Mouse (Mus musculus) limb, embryonic 10.5 days (tissue): ENCODE data around the gene Ccdc148. TPM values are rescaled to one million over a fixed set of nuclear protein-coding genes. Genes with fewer than 3 reads are reported as not detected.

Source experiments
- DNase-seq: peaks from one replicate; pipeline ENCODE4 v3.0.0-alpha.2; 2017; ENCODE audit warnings: low spot score
- H3K27ac ChIP-seq: fragments of 300-500 bp; sonication (generic); 2 replicates; pipeline ENCODE4 v1.5.1; 2016; ENCODE audit warnings: mild to moderate bottlenecking
- H3K27me3 ChIP-seq: fragments of 300-500 bp; sonication (generic); 2 replicates; pipeline ENCODE4 v1.6.1; 2016; ENCODE audit warnings: low read depth, mild to moderate bottlenecking; ENCODE audit not compliant: poor library complexity, severe bottlenecking
- H3K36me3 ChIP-seq: fragments of 300-500 bp; sonication (generic); 2 replicates; pipeline ENCODE4 v1.6.1; 2016; ENCODE audit warnings: mild to moderate bottlenecking, moderate library complexity
- H3K4me1 ChIP-seq: fragments of 300-500 bp; sonication (generic); 2 replicates; pipeline ENCODE4 v1.6.1; 2016
- H3K4me3 ChIP-seq: fragments of 300-500 bp; sonication (generic); 2 replicates; pipeline ENCODE4 v1.5.1; 2016; ENCODE audit warnings: mild to moderate bottlenecking, moderate library complexity
- H3K9me3 ChIP-seq: fragments of 300-500 bp; sonication (generic); replicated peaks from 2 replicates; pipeline ENCODE4 v1.6.1; 2016; ENCODE audit warnings: mild to moderate bottlenecking
- WGBS: fragments of 180-500 bp; shearing (Covaris S2); methylation state at CpG from one replicate; pipeline ENCODE4 v1.1.7; 2016; 5-methylcytosine and 5-hydroxymethylcytosine counted together
- polyA plus RNA-seq: library from polyadenylated mRNA; unstranded; fragments of >200 nt; fragmentation: Nextera tagmentation; extraction: Ambion mirVana; gene quantifications from 2 replicates; pipeline ENCODE4 v1.2.1, GENCODE M21; 2016

The Ccdc148 gene
- polyA plus RNA-seq, 1 experiment from 2014 or later = 0.70 TPM

DNA sequence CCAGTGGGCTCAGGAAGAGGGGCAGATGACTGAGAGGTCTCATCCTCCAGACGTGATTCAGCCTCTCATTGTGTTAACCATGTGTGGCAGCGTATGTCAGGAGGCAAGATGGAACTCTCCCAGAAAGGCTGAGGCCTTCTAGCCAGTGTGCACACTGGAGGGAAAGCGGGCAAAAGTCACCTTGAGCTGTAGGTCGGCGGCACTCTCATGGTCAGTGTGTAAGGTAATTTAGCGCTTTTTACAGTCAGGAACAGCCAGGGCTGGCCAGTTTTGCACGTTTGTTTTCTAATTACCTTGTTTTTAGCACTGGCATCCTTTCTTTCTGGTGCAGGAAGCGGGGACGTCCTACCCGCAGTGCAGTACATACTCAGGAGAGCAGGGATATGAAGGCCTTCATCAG, 29.7 kb upstream of the Ccdc148 start:
- peaks cover 5% of the 10 kb centered on the region; the same call in 1 of the 2 replicates for H3K4me1 ChIP-seq
- H3K4me3 ChIP-seq = no peak overlapping the region
- no peak overlapping the region for H3K27ac ChIP-seq
- no peak for DNase-seq
- 92% methylated on average over 10 of the region's 10 CpGs for WGBS
- H3K36me3 ChIP-seq = peaks cover 14% of the 10 kb centered on the region
- no peaks in the 10 kb centered on the region for H3K9me3 ChIP-seq
- H3K27me3 ChIP-seq = no peaks in the 10 kb centered on the region

- no peak overlapping the region for H3K27ac ChIP-seq
- H3K4me3 ChIP-seq = no peak overlapping the region
- H3K27me3 ChIP-seq = no peaks in the 10 kb centered on the region
- DNase-seq = no peak
- H3K9me3 ChIP-seq = no peaks in the 10 kb centered on the region
- 97% methylated on average over 5 of the region's 5 CpGs for WGBS
- H3K36me3 ChIP-seq = peaks cover 14% of the 10 kb centered on the region
- H3K4me1 ChIP-seq = peaks cover 5% of the 10 kb centered on the region; the same call in 1 of the 2 replicates
Measured at GRCm38 (mm10) chr2:59189661-59190185, 29.2 kb upstream of the Ccdc148 start.

- Histone ChIP-seq H3K9me3 (no peaks in the 10 kb centered on the region), H3K36me3 (peaks cover 14% of the 10 kb centered on the region), H3K27ac (no peak overlapping the region), H3K4me3 (no peak overlapping the region), H3K4me1 (peaks cover 5% of the 10 kb centered on the region; the same call in 1 of the 2 replicates), H3K27me3 (no peaks in the 10 kb centered on the region)
- WGBS = 90% methylated on average over 8 of the region's 8 CpGs
- DNase-seq = no peak
Measured at GRCm38 (mm10) chr2:59188306-59188705, 27.8 kb upstream of the Ccdc148 start.

DNA sequence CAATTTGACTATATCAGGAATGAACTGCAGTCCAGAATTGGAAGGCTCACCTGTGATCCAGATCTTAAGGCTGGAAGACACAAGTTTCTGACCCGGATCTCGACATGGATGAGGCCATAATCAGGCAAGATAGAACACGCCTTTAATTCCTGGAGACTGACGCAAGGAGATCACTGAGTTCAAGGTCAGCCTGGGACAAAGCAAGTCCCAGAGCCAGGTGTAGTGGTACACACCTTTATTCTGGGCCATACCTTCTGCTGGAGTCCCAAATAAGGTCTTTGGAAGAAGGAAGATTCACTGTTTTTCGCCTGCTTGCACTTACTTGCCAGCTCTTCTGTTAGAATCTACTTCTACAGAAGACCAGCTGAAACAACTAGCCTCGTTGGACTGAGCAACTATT, 26.5 kb upstream of the Ccdc148 start:
- DNase-seq = no peak
- Histone ChIP-seq H3K36me3 (peaks cover 14% of the 10 kb centered on the region), H3K4me3 (no peak overlapping the region), H3K27me3 (no peaks in the 10 kb centered on the region), H3K4me1 (peaks cover 5% of the 10 kb centered on the region; the same call in 1 of the 2 replicates), H3K27ac (no peak overlapping the region), H3K9me3 (no peaks in the 10 kb centered on the region)
- 93% methylated on average over 6 of the region's 6 CpGs for WGBS

GRCm38 (mm10) chr2:59186122-59186521, 25.6 kb upstream of the Ccdc148 start:
- no peaks in the 10 kb centered on the region for H3K27me3 ChIP-seq
- DNase-seq = no peak
- H3K9me3 ChIP-seq = no peaks in the 10 kb centered on the region
- H3K27ac ChIP-seq = no peak overlapping the region
- peaks cover 14% of the 10 kb centered on the region for H3K36me3 ChIP-seq
- H3K4me1 ChIP-seq = peaks cover 5% of the 10 kb centered on the region; the same call in 1 of the 2 replicates
- no peak overlapping the region for H3K4me3 ChIP-seq
- WGBS = 95% methylated on average over 8 of the region's 8 CpGs

DNA sequence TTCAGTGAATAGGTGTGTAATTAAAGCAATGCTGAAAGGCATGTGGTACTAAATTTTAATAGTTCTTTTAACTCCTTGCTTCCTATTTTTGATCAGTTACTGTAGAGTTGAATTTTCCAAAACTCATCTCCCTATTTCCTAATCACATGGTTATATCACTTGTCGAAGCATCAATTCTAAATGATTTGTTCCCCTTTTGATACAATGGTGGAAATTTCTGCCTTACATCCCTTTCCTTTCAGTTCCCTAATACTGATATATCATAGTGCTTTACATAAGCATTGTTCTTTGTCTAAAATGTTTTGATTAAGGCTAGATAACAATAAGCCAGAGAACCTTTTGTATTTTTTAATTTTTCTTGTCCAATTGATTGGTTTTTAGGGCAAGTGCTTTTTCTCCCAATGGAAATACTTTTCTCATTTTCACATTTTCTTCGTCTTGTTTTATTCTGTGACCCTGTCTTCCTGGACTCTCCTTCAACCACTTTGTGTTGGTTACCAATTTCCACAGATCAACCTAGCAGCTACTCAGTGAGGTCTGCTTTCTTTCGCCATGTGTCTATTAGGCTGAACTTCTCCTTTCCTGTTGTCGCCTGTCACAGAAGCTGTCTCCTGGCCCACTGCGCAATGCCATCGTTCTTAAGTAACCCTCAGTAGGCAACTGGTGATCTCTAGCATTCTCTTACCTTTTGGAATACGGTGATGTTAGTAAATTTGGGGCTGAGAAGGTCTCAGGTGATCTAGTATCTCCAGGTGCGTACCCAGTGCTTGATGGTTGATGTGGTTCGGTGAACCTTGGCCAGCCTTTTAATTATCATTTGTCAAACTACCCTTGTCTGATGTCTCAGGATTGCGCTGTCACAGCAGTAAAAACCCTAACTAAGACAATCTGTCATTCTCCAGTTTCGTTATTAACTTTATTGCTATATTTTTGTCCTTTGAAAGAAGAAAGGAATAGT, 23.9 kb upstream of the Ccdc148 start:
- Histone ChIP-seq H3K27ac (no peak overlapping the region), H3K4me1 (peaks cover 5% of the 10 kb centered on the region; the same call in 1 of the 2 replicates), H3K36me3 (peaks cover 14% of the 10 kb centered on the region), H3K4me3 (no peak overlapping the region), H3K27me3 (no peaks in the 10 kb centered on the region), H3K9me3 (no peaks in the 10 kb centered on the region)
- 91% methylated on average over 11 of the region's 11 CpGs for WGBS
- DNase-seq = no peak

- no peak overlapping the region for H3K27ac ChIP-seq
- no peaks in the 10 kb centered on the region for H3K9me3 ChIP-seq
- H3K27me3 ChIP-seq = no peaks in the 10 kb centered on the region
- no peak overlapping the region for H3K4me3 ChIP-seq
- H3K4me1 ChIP-seq = peaks cover 4% of the 10 kb centered on the region; the same call in 1 of the 2 replicates
- peaks cover 14% of the 10 kb centered on the region for H3K36me3 ChIP-seq
- 76% methylated on average over 4 of the region's 4 CpGs for WGBS
- no peak for DNase-seq
Measured at GRCm38 (mm10) chr2:59183541-59183940, 23.1 kb upstream of the Ccdc148 start.

- no peaks in the 10 kb centered on the region for H3K27me3 ChIP-seq
Measured at GRCm38 (mm10) chr2:59181321-59182113, 21.0 kb upstream of the Ccdc148 start.

DNA sequence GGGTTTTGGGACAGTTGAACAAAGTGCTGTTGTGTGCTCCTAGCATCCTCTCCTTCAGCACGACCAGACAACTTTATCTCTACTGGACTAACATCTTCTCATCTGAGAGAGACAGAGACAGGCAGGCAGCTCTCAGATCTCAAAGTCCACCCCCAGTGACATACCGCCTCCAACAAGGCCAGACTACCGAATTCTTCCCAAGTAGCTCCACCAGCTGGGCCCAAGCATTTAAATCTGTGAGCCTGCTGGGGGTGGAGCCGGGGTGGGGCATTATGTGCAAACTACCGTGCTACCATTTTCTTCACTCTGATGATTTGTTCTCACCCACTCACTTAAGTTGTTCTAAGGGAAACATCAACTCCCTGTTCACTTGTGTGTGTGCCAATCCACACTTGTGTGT, 19.0 kb upstream of the Ccdc148 start:
- Histone ChIP-seq H3K4me3 (no peak overlapping the region), H3K27ac (no peak overlapping the region), H3K27me3 (no peaks in the 10 kb centered on the region), H3K9me3 (no peaks in the 10 kb centered on the region), H3K36me3 (no peaks in the 10 kb centered on the region), H3K4me1 (no peaks in the 10 kb centered on the region; the same call in 1 of the 2 replicates)
- no peak for DNase-seq
- 61% methylated on average over 5 of the region's 5 CpGs for whole genome bisulfite sequencing

More at GRCm38 (mm10) chr2:59181321-59182113, 21.0 kb upstream of the Ccdc148 start:
- 90% methylated on average over 15 of the region's 15 CpGs for WGBS
- Histone ChIP-seq H3K4me3 (no peak overlapping the region), H3K4me1 (no peaks in the 10 kb centered on the region; the same call in 1 of the 2 replicates), H3K27ac (no peak overlapping the region), H3K9me3 (no peaks in the 10 kb centered on the region), H3K36me3 (no peaks in the 10 kb centered on the region)
- no peak for DNase-seq

- WGBS = 94% methylated on average over 4 of the region's 4 CpGs
- Histone ChIP-seq H3K4me3 (no peak overlapping the region), H3K36me3 (no peaks in the 10 kb centered on the region), H3K27ac (no peak overlapping the region), H3K27me3 (no peaks in the 10 kb centered on the region), H3K9me3 (no peaks in the 10 kb centered on the region), H3K4me1 (no peaks in the 10 kb centered on the region; the same call in 1 of the 2 replicates)
- DNase-seq = no peak
Measured at GRCm38 (mm10) chr2:59178960-59179359, 18.5 kb upstream of the Ccdc148 start.

DNA sequence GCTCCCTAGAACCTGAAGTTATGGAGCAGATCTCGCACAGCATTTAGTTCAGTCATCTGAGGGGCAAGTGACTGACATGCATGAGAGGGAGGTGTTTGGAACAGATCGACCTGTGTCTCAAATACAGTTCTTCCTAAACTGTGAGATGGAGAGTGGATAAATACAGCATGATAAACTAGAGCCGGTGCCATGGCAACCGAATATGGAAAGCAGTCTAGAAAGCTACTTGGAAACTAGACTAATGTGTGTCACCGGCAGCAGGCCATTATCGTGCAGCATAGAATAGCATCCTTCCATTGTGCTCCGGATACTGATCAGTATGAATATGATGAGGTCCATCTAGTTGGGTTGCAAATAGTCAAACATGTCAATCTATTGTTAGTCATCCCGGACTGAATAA, 17.7 kb upstream of the Ccdc148 start:
- H3K27me3 ChIP-seq = no peaks in the 10 kb centered on the region
- H3K27ac ChIP-seq = no peak overlapping the region
- H3K9me3 ChIP-seq = no peaks in the 10 kb centered on the region
- no peaks in the 10 kb centered on the region; the same call in 1 of the 2 replicates for H3K4me1 ChIP-seq
- 95% methylated on average over 8 of the region's 8 CpGs for WGBS
- H3K36me3 ChIP-seq = no peaks in the 10 kb centered on the region
- no peak for DNase-seq
- H3K4me3 ChIP-seq = no peak overlapping the region

DNA sequence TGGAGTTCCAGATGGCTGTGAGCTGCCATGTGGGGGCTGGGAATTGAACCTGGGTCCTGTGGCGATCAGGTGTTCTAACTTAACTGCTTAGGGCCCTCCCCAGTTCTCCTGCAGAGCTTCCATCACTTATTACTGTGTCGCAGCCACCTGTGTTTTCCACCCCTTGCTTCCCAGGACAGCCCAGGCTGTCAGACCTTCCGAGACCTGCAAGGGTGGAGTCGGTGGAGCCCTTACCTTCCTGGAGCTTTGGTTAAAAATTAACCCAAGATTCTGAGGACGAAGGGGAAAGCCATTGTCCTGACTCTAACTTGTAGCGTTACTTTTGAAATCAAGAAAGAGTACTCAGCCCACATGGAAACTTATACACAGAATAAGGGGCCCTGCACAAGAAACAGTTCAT, 15.4 kb upstream of the Ccdc148 start:
- H3K4me3 ChIP-seq = no peak overlapping the region
- no peaks in the 10 kb centered on the region for H3K9me3 ChIP-seq
- DNase-seq = no peak
- WGBS = 91% methylated on average over 6 of the region's 6 CpGs
- peaks cover 6% of the 10 kb centered on the region; the same call in 1 of the 2 replicates for H3K4me1 ChIP-seq
- H3K27ac ChIP-seq = no peak overlapping the region
- H3K36me3 ChIP-seq = no peaks in the 10 kb centered on the region
- H3K27me3 ChIP-seq = no peaks in the 10 kb centered on the region
